In the genomic region with DNA sequence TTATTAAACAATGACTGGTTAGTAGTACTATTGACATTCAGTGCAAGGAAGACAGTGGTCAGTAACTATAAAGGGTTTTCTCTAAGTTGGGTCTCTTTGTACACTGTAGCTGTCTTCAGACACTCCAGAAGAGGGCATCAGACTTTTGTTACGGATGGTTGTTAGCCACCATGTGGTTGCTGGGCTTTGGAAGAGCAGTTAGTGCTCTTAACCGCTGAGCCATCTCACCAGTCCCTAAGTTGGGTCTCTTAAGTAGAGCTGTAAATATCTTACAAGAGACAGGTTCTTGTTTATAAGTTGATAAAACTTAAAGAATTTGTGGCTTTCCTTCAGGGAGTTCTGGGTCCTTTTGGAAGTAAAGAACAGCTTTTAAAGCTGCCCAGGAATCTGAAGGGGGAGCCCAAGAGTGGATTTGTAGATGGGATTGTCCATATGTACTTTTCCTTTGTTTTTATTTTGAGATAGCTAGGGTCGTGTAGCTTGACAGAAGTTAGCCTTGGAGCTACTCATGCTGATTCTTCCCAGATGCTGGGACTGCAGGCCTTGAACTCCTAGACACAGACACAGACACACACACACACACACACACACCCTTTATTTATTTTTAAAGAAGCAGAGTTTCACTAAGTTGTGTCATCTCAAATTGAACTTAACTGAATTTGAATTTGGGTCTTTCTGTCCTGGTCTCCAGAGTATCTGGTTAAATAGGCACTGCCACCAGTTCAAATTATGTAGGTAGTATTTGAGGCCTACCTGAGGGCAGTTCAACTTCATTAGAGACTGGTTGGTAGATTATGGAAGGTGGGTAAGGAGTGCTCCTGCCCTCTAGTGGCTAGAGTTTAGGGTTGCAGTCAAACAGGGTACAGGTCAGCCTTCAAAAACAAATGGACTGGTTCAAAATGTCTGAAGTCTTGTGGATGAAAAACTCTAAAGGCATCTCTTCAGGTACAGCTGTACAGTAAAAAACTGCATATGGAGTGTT, we compare ENCODE assay signal across 9 mouse cellular contexts. TPM values are rescaled to one million over a fixed set of nuclear protein-coding genes. Genes with fewer than 3 reads are reported as not detected.
DNase-seq lines count a peak whose midpoint lies in the region; ATAC-seq and TF ChIP-seq lines count a peak whose summit lies in the region.
"Had no signal": no experiment of that assay in that cellular context is flagged by ENCODE, and none has a peak within 500 bp of the region (broad histone marks: within the 10 kb centered on the region; RNA-seq: fewer than 3 reads in every experiment).

No protein-coding gene starts in this region.

- no peak for TF ChIP-seq EP300 in ES-Bruce4 (IDR thresholded peaks at IDR 0.05; ENCODE audit: insufficient read depth, low read depth, low read length)

- TF ChIP-seq POLR2A in ES-Bruce4 (IDR thresholded peaks at IDR 0.05; ENCODE audit: insufficient read depth, low read length) = no peak

- H3K4me3 ChIP-seq in hindbrain, embryonic 10.5 days = no peak overlapping the region
- no peak overlapping the region for H3K4me3 ChIP-seq in hindbrain, embryonic 13.5 days
- no peak overlapping the region for H3K4me3 ChIP-seq in ES-Bruce4 (ENCODE audit: low read depth, low read length)
- H3K4me3 ChIP-seq: myocyte had no signal

- H3K4me1 ChIP-seq in hindbrain, embryonic 10.5 days (replicated peaks) = peaks cover 37% of the 10 kb centered on the region
- H3K4me1 ChIP-seq in hindbrain, embryonic 13.5 days (replicated peaks) = peaks cover 34% of the 10 kb centered on the region
- H3K4me1 ChIP-seq in ES-Bruce4 (ENCODE audit: control insufficient read depth, insufficient read depth, low read length) = peaks cover 1% of the 10 kb centered on the region

- H3K36me3 ChIP-seq in hindbrain, embryonic 10.5 days = peaks cover 42% of the 10 kb centered on the region
- H3K36me3 ChIP-seq in hindbrain, embryonic 13.5 days = peaks cover 5% of the 10 kb centered on the region
- H3K36me3 ChIP-seq in ES-Bruce4 (ENCODE audit: control insufficient read depth, insufficient read depth, low read length, poor library complexity, severe bottlenecking) = peaks cover 61% of the 10 kb centered on the region

- no peak for ATAC-seq in hindbrain, embryonic 13.5 days (ENCODE audit: low FRiP score)
- peak; percentile 42; the same call in 1 of the 2 replicates for ATAC-seq in common myeloid progenitor, adult 5-6 weeks (replicated peaks; ENCODE audit: low read depth, poor library complexity, severe bottlenecking)

- H3K9ac ChIP-seq in hindbrain, embryonic 13.5 days = no peak overlapping the region
- H3K9ac ChIP-seq in ES-Bruce4 (ENCODE audit: low read depth, poor library complexity, severe bottlenecking) = peak overlapping the region; percentile 59

- DNase-seq in hindbrain, embryonic 10.5 days (ENCODE audit: low spot score) = peak; percentile 25
- DNase-seq in kidney, adult 9 months = peak; percentile 67
- peak; percentile 62 for DNase-seq in lung, postnatal 36 days
- no peak for DNase-seq in right cerebral cortex, postnatal 4 days
- no peak for DNase-seq in yolk sac, embryonic 10.5 days (ENCODE audit: low spot score)

- H3K27ac ChIP-seq in hindbrain, embryonic 10.5 days = no peak overlapping the region
- no peak overlapping the region for H3K27ac ChIP-seq in hindbrain, embryonic 13.5 days
- 0 out of 2 replicates have a peak overlapping the region, but pooled peaks have one; percentile 42 for H3K27ac ChIP-seq in ES-Bruce4 (ENCODE audit: insufficient read depth, low read length)

- TF ChIP-seq CTCF in ES-Bruce4 (IDR thresholded peaks at IDR 0.05; ENCODE audit: low read depth, low read length) = no peak

- no peaks in the 10 kb centered on the region for H3K27me3 ChIP-seq in hindbrain, embryonic 10.5 days (ENCODE audit: insufficient read depth, poor library complexity, severe bottlenecking)
- H3K27me3 ChIP-seq in hindbrain, embryonic 13.5 days = no peaks in the 10 kb centered on the region
- no peaks in the 10 kb centered on the region for H3K27me3 ChIP-seq in ES-Bruce4 (ENCODE audit: control insufficient read depth, insufficient read depth, low read length, poor library complexity, severe bottlenecking)

- H3K9me3 ChIP-seq in hindbrain, embryonic 10.5 days = no peaks in the 10 kb centered on the region
- no peaks in the 10 kb centered on the region for H3K9me3 ChIP-seq in hindbrain, embryonic 13.5 days
- H3K9me3 ChIP-seq in ES-Bruce4 (replicated peaks; ENCODE audit: control insufficient read depth, insufficient read depth, low read length, poor library complexity, severe bottlenecking) = no peaks in the 10 kb centered on the region

- H3K4me2 ChIP-seq in hindbrain, embryonic 13.5 days = no peak overlapping the region

- 74% methylated on average over 3 of the region's 3 CpGs for WGBS in hindbrain, embryonic 10.5 days
- WGBS in hindbrain, embryonic 13.5 days = 73% methylated on average over 3 of the region's 3 CpGs

RNA-seq across cellular contexts. Expression of a gene that starts 16.5 kb away (rescaled TPM):
- polyA plus RNA-seq in hindbrain, embryonic 10.5 days (2016; fragmentation: Nextera tagmentation; extraction: Ambion mirVana) = 2.1 and 2.6 TPM in 2 replicates
- polyA plus RNA-seq in hindbrain, embryonic 13.5 days (2015; fragmentation: Nextera tagmentation; extraction: Ambion mirVana) = 3.5 TPM in 2 replicates
- polyA plus RNA-seq in ES-Bruce4 (2011; ENCODE audit: insufficient read depth, insufficient read length, low read depth, missing spikeins) = not detected in 2 replicates
- not detected in 2 replicates for total RNA-seq in common myeloid progenitor, adult 5-6 weeks (2017)

RNA-seq across cellular contexts. Expression of a gene that starts 20.8 kb away (rescaled TPM):
- 559 and 788 TPM in 2 replicates for polyA plus RNA-seq in hindbrain, embryonic 10.5 days (2016; fragmentation: Nextera tagmentation; extraction: Ambion mirVana)
- 307 and 313 TPM in 2 replicates for polyA plus RNA-seq in hindbrain, embryonic 13.5 days (2015; fragmentation: Nextera tagmentation; extraction: Ambion mirVana)
- polyA plus RNA-seq in ES-Bruce4 (2011; ENCODE audit: insufficient read depth, insufficient read length, low read depth, missing spikeins) = 1,007 and 1,035 TPM in 2 replicates
- total RNA-seq in common myeloid progenitor, adult 5-6 weeks (2017) = 1,320 and 1,371 TPM in 2 replicates

RNA-seq across cellular contexts. Expression of a gene that starts 59.0 kb away (rescaled TPM):
- polyA plus RNA-seq in hindbrain, embryonic 10.5 days (2016; fragmentation: Nextera tagmentation; extraction: Ambion mirVana) = 9.9 and 12.9 TPM in 2 replicates
- polyA plus RNA-seq in hindbrain, embryonic 13.5 days (2015; fragmentation: Nextera tagmentation; extraction: Ambion mirVana) = 11.9 and 14.6 TPM in 2 replicates
- 8.8 and 9.4 TPM in 2 replicates for polyA plus RNA-seq in ES-Bruce4 (2011; ENCODE audit: insufficient read depth, insufficient read length, low read depth, missing spikeins)
- total RNA-seq in common myeloid progenitor, adult 5-6 weeks (2017) = 4.3 and 8.9 TPM in 2 replicates

Comparison
In these comparisons a context has a peak if more than half of its experiments do, and no peak if none do; other contexts are left out.
1. DNase-seq: peak in hindbrain, embryonic 10.5 days (single experiment), kidney, adult 9 months (single experiment) and lung, postnatal 36 days (single experiment); none in right cerebral cortex, postnatal 4 days (single experiment) and yolk sac, embryonic 10.5 days (single experiment).